8 mouse cellular contexts compared by ENCODE assay signal in the genomic region with DNA sequence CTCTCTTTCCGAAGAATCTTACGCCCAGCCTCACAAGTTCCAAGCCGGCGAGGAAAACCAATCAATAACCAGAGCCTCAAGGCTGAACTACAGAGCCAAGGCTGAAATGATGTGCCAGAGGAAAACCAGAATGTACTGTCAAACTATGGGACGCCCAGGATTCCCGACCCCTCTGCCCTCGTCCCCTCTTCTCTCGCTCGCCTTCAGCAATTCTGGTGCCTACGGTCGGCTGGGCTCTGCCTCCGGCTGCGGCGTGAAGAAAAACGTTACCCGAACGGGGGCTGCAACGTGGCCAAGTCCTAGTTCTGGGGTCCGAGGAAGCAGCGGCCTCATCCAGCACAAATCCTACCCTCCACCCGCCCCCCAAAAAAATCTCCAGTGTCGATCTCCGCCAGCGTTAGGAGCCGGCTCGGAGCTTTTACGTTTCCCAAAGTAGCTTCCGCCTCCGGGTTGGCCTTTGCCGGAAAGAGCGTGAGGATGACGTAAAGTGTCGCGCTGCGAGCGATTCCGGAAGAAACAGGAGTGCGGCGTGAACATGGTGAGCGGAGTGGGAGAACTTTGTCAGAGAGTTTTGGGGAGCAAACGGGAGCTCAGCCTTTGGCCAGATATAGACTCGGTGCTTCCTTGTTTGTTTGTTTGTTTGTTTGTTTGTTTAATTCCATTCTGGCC. TPM values are rescaled to one million over a fixed set of nuclear protein-coding genes. Genes with fewer than 3 reads are reported as not detected.
A peak's percentile ranks its signal among the peaks of the same experiment; 100 is the strongest.
DNase-seq lines count a peak whose midpoint lies in the region; ATAC-seq and TF ChIP-seq lines count a peak whose summit lies in the region.

A gene (plus strand): TSS at position 470 of the 669 bp plus-strand sequence.
A gene (minus strand): TSS at position 473 of the 669 bp plus-strand sequence.

- ATAC-seq in embryonic facial prominence, embryonic 15.5 days (ENCODE audit: insufficient number of reproducible peaks, low FRiP score, low TSS enrichment, low read depth), result peak; percentile 72; the same call in 1 of the 2 replicates
- ATAC-seq in kidney, embryonic 14.5 days (ENCODE audit: low FRiP score, low TSS enrichment), result peak; percentile 81
- ATAC-seq in limb, embryonic 15.5 days (ENCODE audit: insufficient number of reproducible peaks, low FRiP score, low TSS enrichment, low read depth), result no peak

- peaks cover 3% of the 10 kb centered on the region for H3K4me1 ChIP-seq in bone marrow, adult 2 months (ENCODE audit: control insufficient read depth, insufficient read depth, low read length)
- peaks cover 17% of the 10 kb centered on the region for H3K4me1 ChIP-seq in embryonic facial prominence, embryonic 15.5 days
- H3K4me1 ChIP-seq in kidney, embryonic 14.5 days (ENCODE audit: control insufficient read depth, insufficient read depth, low read length), result peaks cover 11% of the 10 kb centered on the region
- peaks cover 19% of the 10 kb centered on the region for H3K4me1 ChIP-seq in limb, embryonic 15.5 days

- WGBS in bone marrow, adult 2 months, result under 1% methylated on average over 42 of the region's 42 CpGs
- WGBS in embryonic facial prominence, embryonic 15.5 days, result under 1% methylated on average over 42 of the region's 42 CpGs
- under 1% methylated on average over 41 of the region's 42 CpGs for WGBS in kidney, embryonic 14.5 days
- WGBS in limb, embryonic 15.5 days, result under 1% methylated on average over 42 of the region's 42 CpGs

- H3K4me2 ChIP-seq in embryonic facial prominence, embryonic 15.5 days (replicated peaks), result peak within 1 kb of the TSS; percentile 80
- peak within 1 kb of the TSS; percentile 89 for H3K4me2 ChIP-seq in kidney, embryonic 14.5 days (replicated peaks; ENCODE audit: low read depth, low read length)
- peak within 1 kb of the TSS; percentile 80 for H3K4me2 ChIP-seq in limb, embryonic 15.5 days

- no peak for TF ChIP-seq CTCF in bone marrow, adult 2 months (IDR thresholded peaks at IDR 0.05; ENCODE audit: control insufficient read depth, insufficient read depth, low read length)

- H3K36me3 ChIP-seq in embryonic facial prominence, embryonic 15.5 days, result peaks cover 21% of the 10 kb centered on the region
- H3K36me3 ChIP-seq in kidney, embryonic 14.5 days (ENCODE audit: control insufficient read depth, insufficient read depth, low read length), result peaks cover 26% of the 10 kb centered on the region
- peaks cover 21% of the 10 kb centered on the region for H3K36me3 ChIP-seq in limb, embryonic 15.5 days

- TF ChIP-seq POLR2A in bone marrow, adult 2 months (IDR thresholded peaks at IDR 0.05; ENCODE audit: borderline replicate concordance, control insufficient read depth, low read depth, low read length), result peak; percentile 57; the same call in 1 of the 2 replicates

- H3K27me3 ChIP-seq in embryonic facial prominence, embryonic 15.5 days, result no peaks in the 10 kb centered on the region
- no peaks in the 10 kb centered on the region for H3K27me3 ChIP-seq in kidney, embryonic 14.5 days (ENCODE audit: control insufficient read depth, insufficient read depth, low read length)
- no peaks in the 10 kb centered on the region for H3K27me3 ChIP-seq in limb, embryonic 15.5 days

- peak; percentile 95 for DNase-seq in 416B (ENCODE audit: low read depth)
- peak; percentile 87 to 89 for DNase-seq in heart, adult 9 months (ENCODE audit: low spot score in 2 of 2)
- peak; percentile 59 to 79 for DNase-seq in monocyte, adult 2 months (ENCODE audit: low read depth in 1 of 2, low spot score in 2 of 2)
- DNase-seq in spleen, postnatal 36 days (ENCODE audit: low spot score in 2 of 2), result peak; percentile 87 to 91

- H3K9ac ChIP-seq in embryonic facial prominence, embryonic 15.5 days, result peak within 1 kb of the TSS; percentile 79
- peak within 1 kb of the TSS; percentile 79 for H3K9ac ChIP-seq in kidney, embryonic 14.5 days (ENCODE audit: low read depth, low read length)
- peak within 1 kb of the TSS; percentile 62 for H3K9ac ChIP-seq in limb, embryonic 15.5 days

- H3K9me3 ChIP-seq in embryonic facial prominence, embryonic 15.5 days (replicated peaks), result no peaks in the 10 kb centered on the region
- H3K9me3 ChIP-seq in kidney, embryonic 14.5 days (ENCODE audit: control insufficient read depth, low read length), result no peaks in the 10 kb centered on the region
- H3K9me3 ChIP-seq in limb, embryonic 15.5 days, result no peaks in the 10 kb centered on the region

- peak within 1 kb of the TSS; percentile 71 for H3K27ac ChIP-seq in bone marrow, adult 2 months (ENCODE audit: control insufficient read depth, insufficient read depth, low read depth, low read length, poor library complexity)
- 0 out of 2 replicates have a peak within 1 kb of the TSS, but pooled peaks have one; percentile 22 for H3K27ac ChIP-seq in embryonic facial prominence, embryonic 15.5 days (replicated peaks)
- H3K27ac ChIP-seq in kidney, embryonic 14.5 days (ENCODE audit: low read depth, low read length), result no peak within 1 kb of the TSS
- H3K27ac ChIP-seq in limb, embryonic 15.5 days, result peak within 1 kb of the TSS; percentile 47; the same call in 1 of the 2 replicates

- peak within 1 kb of the TSS; percentile 94 for H3K4me3 ChIP-seq in bone marrow, adult 2 months (replicated peaks; ENCODE audit: control insufficient read depth, low read depth, low read length)
- H3K4me3 ChIP-seq in embryonic facial prominence, embryonic 15.5 days (replicated peaks), result peak within 1 kb of the TSS; percentile 90
- peak within 1 kb of the TSS; percentile 95 for H3K4me3 ChIP-seq in kidney, embryonic 14.5 days (ENCODE audit: low read length)
- peak within 1 kb of the TSS; percentile 85 for H3K4me3 ChIP-seq in limb, embryonic 15.5 days

RNA-seq across cellular contexts. Expression of the first gene that starts in this region (rescaled TPM):
- 76.1 and 122 TPM in 2 replicates for polyA plus RNA-seq in bone marrow, adult 2 months (2011; ENCODE audit: insufficient read depth, insufficient read length, low replicate concordance, missing spikeins)
- polyA plus RNA-seq in embryonic facial prominence, embryonic 15.5 days (2015; fragmentation: Nextera tagmentation; extraction: Ambion mirVana), result 125 and 130 TPM in 2 replicates
- polyA plus RNA-seq in kidney, embryonic 14.5 days (2014; fragmentation: Nextera tagmentation; extraction: Ambion mirVana), result 153 and 212 TPM in 2 replicates
- polyA plus RNA-seq in limb, embryonic 15.5 days (2015; fragmentation: Nextera tagmentation; extraction: Ambion mirVana), result 122 and 128 TPM in 2 replicates

RNA-seq across cellular contexts. Expression of the second gene that starts in this region (rescaled TPM):
- 16.9 and 28.6 TPM in 2 replicates for polyA plus RNA-seq in bone marrow, adult 2 months (2011; ENCODE audit: insufficient read depth, insufficient read length, low replicate concordance, missing spikeins)
- polyA plus RNA-seq in embryonic facial prominence, embryonic 15.5 days (2015; fragmentation: Nextera tagmentation; extraction: Ambion mirVana), result 10.8 and 11.0 TPM in 2 replicates
- 8.4 and 15.7 TPM in 2 replicates for polyA plus RNA-seq in kidney, embryonic 14.5 days (2014; fragmentation: Nextera tagmentation; extraction: Ambion mirVana)
- 9.4 and 11.5 TPM in 2 replicates for polyA plus RNA-seq in limb, embryonic 15.5 days (2015; fragmentation: Nextera tagmentation; extraction: Ambion mirVana)
